Mouse (Mus musculus) macrophage (primary cell): ENCODE results near the gene Traf3. TPM values are rescaled to one million over a fixed set of nuclear protein-coding genes. Genes with fewer than 3 reads are reported as not detected.

Source experiments
- H3K27ac ChIP-seq: fragments of 350-480 bp; formaldehyde crosslinking; 2 replicates; pipeline ENCODE4 v1.9.0; 2021
- H3K36me3 ChIP-seq: fragments of 350-480 bp; formaldehyde crosslinking; 2 replicates; pipeline ENCODE4 v1.9.0; 2021; ENCODE audit errors: inconsistent target
- H3K4me3 ChIP-seq: fragments of 350-480 bp; formaldehyde crosslinking; 2 replicates; pipeline ENCODE4 v1.9.0; 2021; ENCODE audit errors: inconsistent target
- H3K79me2 ChIP-seq: fragments of 350-480 bp; formaldehyde crosslinking; 2 replicates; pipeline ENCODE4 v1.9.0; 2021; ENCODE audit errors: inconsistent target
- WGBS: methylation state at CpG from one replicate; pipeline ENCODE4 v1.1.7; 2026; ENCODE audit warnings: inconsistent platforms; ENCODE audit not compliant: missing documents; 5-methylcytosine and 5-hydroxymethylcytosine counted together
- polyA plus RNA-seq: library from polyadenylated mRNA; stranded (reverse); fragments of 250-400 nt; gene quantifications from 3 replicates; pipeline ENCODE4 v1.2.4, GENCODE M21; 2018; ENCODE audit warnings: inconsistent platforms

The Traf3 gene
- polyA plus RNA-seq, 1 experiment from 2014 or later, result 9.0 TPM

GRCm38 (mm10) chr12:111241916-111242315 is 75.7 kb downstream of the Traf3 start:
- Histone ChIP-seq H3K27ac (no peak overlapping the region), H3K36me3 (peaks cover 81% of the 10 kb centered on the region), H3K4me3 (no peak overlapping the region), H3K79me2 (no peaks in the 10 kb centered on the region)
- WGBS, result 96% methylated on average over 6 of the region's 6 CpGs

GRCm38 (mm10) chr12:111242346-111242745 is 76.2 kb downstream of the Traf3 start:
- H3K27ac ChIP-seq, result no peak overlapping the region
- H3K4me3 ChIP-seq, result no peak overlapping the region
- 96% methylated on average over 4 of the region's 5 CpGs for WGBS
- H3K79me2 ChIP-seq, result no peaks in the 10 kb centered on the region
- peaks cover 84% of the 10 kb centered on the region for H3K36me3 ChIP-seq

- Histone ChIP-seq H3K79me2 (no peaks in the 10 kb centered on the region), H3K36me3 (peaks cover 84% of the 10 kb centered on the region), H3K27ac (no peak overlapping the region), H3K4me3 (no peak overlapping the region)
- WGBS, result 95% methylated on average over 12 of the region's 12 CpGs
Observed at GRCm38 (mm10) chr12:111243733-111244132, 77.6 kb downstream of the Traf3 start.

- Histone ChIP-seq H3K27ac (no peak overlapping the region), H3K36me3 (peaks cover 84% of the 10 kb centered on the region), H3K4me3 (no peak overlapping the region), H3K79me2 (no peaks in the 10 kb centered on the region)
- 92% methylated on average over 6 of the region's 6 CpGs for WGBS
Observed at GRCm38 (mm10) chr12:111245070-111245469, 78.9 kb downstream of the Traf3 start.

GRCm38 (mm10) chr12:111246808-111247464 is 80.8 kb downstream of the Traf3 start:
- 94% methylated on average over 9 of the region's 9 CpGs for WGBS
- H3K36me3 ChIP-seq, result peaks cover 89% of the 10 kb centered on the region
- H3K79me2 ChIP-seq, result no peaks in the 10 kb centered on the region
- H3K27ac ChIP-seq, result no peak overlapping the region
- no peak overlapping the region for H3K4me3 ChIP-seq

- 78% methylated on average over 3 of the region's 3 CpGs for WGBS
- H3K4me3 ChIP-seq, result no peak overlapping the region
- no peak overlapping the region for H3K27ac ChIP-seq
- H3K79me2 ChIP-seq, result no peaks in the 10 kb centered on the region
- H3K36me3 ChIP-seq, result peaks cover 70% of the 10 kb centered on the region
Observed at GRCm38 (mm10) chr12:111249095-111249494, 82.9 kb downstream of the Traf3 start.

- Histone ChIP-seq H3K79me2 (no peaks in the 10 kb centered on the region), H3K27ac (no peak overlapping the region), H3K36me3 (peaks cover 65% of the 10 kb centered on the region), H3K4me3 (no peak overlapping the region)
- WGBS, result 93% methylated on average over 8 of the region's 8 CpGs
Observed at GRCm38 (mm10) chr12:111250116-111250515, 83.9 kb downstream of the Traf3 start.

- WGBS, result 91% methylated on average over 9 of the region's 9 CpGs
- Histone ChIP-seq H3K4me3 (no peak overlapping the region), H3K79me2 (no peaks in the 10 kb centered on the region), H3K36me3 (peaks cover 65% of the 10 kb centered on the region), H3K27ac (no peak overlapping the region)
Observed at GRCm38 (mm10) chr12:111251227-111251626, 85.1 kb downstream of the Traf3 start.

GRCm38 (mm10) chr12:111263650-111264049 is 97.5 kb downstream of the Traf3 start:
- WGBS, result 94% methylated on average over 16 of the region's 16 CpGs
- Histone ChIP-seq H3K79me2 (no peaks in the 10 kb centered on the region), H3K4me3 (no peak overlapping the region), H3K27ac (no peak overlapping the region), H3K36me3 (peaks cover 44% of the 10 kb centered on the region; the same call in 1 of the 2 replicates)

- H3K4me3 ChIP-seq, result no peak overlapping the region
- no peak overlapping the region for H3K27ac ChIP-seq
- H3K79me2 ChIP-seq, result no peaks in the 10 kb centered on the region
- 87% methylated on average over 3 of the region's 5 CpGs for WGBS
- peaks cover 33% of the 10 kb centered on the region; the same call in 1 of the 2 replicates for H3K36me3 ChIP-seq
Observed at GRCm38 (mm10) chr12:111265212-111265611, 99.0 kb downstream of the Traf3 start.

GRCm38 (mm10) chr12:111266592-111266991 is 100.4 kb downstream of the Traf3 start:
- Histone ChIP-seq H3K36me3 (peaks cover 19% of the 10 kb centered on the region; the same call in 1 of the 2 replicates), H3K79me2 (no peaks in the 10 kb centered on the region), H3K27ac (no peak overlapping the region), H3K4me3 (no peak overlapping the region)
- WGBS, result 94% methylated on average over 12 of the region's 12 CpGs

- WGBS, result 95% methylated on average over 4 of the region's 4 CpGs
- no peaks in the 10 kb centered on the region for H3K79me2 ChIP-seq
- no peak overlapping the region for H3K27ac ChIP-seq
- H3K4me3 ChIP-seq, result no peak overlapping the region
- H3K36me3 ChIP-seq, result peaks cover 8% of the 10 kb centered on the region; the same call in 1 of the 2 replicates
Observed at GRCm38 (mm10) chr12:111267673-111268325, 101.6 kb downstream of the Traf3 start.

GRCm38 (mm10) chr12:111270629-111271277 is 104.6 kb downstream of the Traf3 start, which contains the start of gene Amn:
TSS of gene Amn (plus strand) at chr12:111271095.
- Histone ChIP-seq H3K4me3 (no peak within 1 kb of the TSS), H3K27ac (no peak within 1 kb of the TSS)
- 43% methylated on average over 25 of the region's 25 CpGs for WGBS

GRCm38 (mm10) chr12:111271406-111271805 is 105.2 kb downstream of the Traf3 start:
- Histone ChIP-seq H3K79me2 (no peaks in the 10 kb centered on the region), H3K4me3 (no peak overlapping the region), H3K27ac (no peak overlapping the region), H3K36me3 (no peaks in the 10 kb centered on the region)
- WGBS, result 14% methylated on average over 28 of the region's 28 CpGs

More at GRCm38 (mm10) chr12:111270629-111271277, 104.6 kb downstream of the Traf3 start, which contains the start of gene Amn:
- peaks cover under 1% of the 10 kb centered on the region; the same call in 1 of the 2 replicates for H3K36me3 ChIP-seq
- no peaks in the 10 kb centered on the region for H3K79me2 ChIP-seq

- 31% methylated on average over 6 of the region's 8 CpGs for WGBS
- H3K36me3 ChIP-seq, result no peaks in the 10 kb centered on the region
- H3K27ac ChIP-seq, result no peak overlapping the region
- H3K79me2 ChIP-seq, result no peaks in the 10 kb centered on the region
- no peak overlapping the region for H3K4me3 ChIP-seq
Observed at GRCm38 (mm10) chr12:111271966-111272365, 105.8 kb downstream of the Traf3 start.
